Mouse (Mus musculus) liver, adult 2 months (tissue): ENCODE data around the gene H2-Aa.

ENCODE experiments used
- CTCF ChIP-seq: fragments of 200-500 bp; IDR thresholded peaks from 2 replicates; pipeline ENCODE4 v1.5.1; 2011; ENCODE audit warnings: low read depth, low read length, control low read depth
- POLR2A ChIP-seq: fragments of 200-500 bp; IDR thresholded peaks from 2 replicates; pipeline ENCODE4 v1.6.1; 2011; ENCODE audit warnings: low read length, control low read depth; ENCODE audit not compliant: insufficient read depth; ENCODE audit errors: extremely low read depth

- no peak for TF ChIP-seq POLR2A
- TF ChIP-seq CTCF = no peak
Measured at GRCm38 (mm10) chr17:34272102-34272501, 15.5 kb downstream of the H2-Aa start.
